Mouse (Mus musculus) kidney, adult 8-10 months (tissue): ENCODE measurements around the gene Gas7.

Source experiments
- DNase-seq, 2 experiments: peaks; one replicate each; pipeline ENCODE4 v3.0.0; 2022

Gene Gas7

DNA sequence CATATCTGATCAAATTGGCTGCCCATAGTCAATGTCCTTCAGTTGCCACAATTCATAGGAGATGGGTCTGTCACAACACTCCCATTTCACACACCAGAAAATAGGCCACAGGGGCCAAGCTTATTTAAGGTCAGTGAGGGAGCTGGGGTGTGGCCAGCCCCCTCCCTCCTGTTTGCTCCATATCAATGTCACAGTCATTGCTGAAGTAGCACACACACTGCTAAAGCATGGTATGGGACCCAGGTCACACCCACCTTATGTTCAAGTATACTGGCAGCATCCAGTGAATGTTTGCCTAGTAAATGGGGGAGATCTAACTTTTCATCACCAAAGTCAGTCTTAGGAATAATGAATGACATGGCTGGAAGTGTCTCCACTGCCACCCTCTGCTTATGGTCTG, 273.5 kb downstream of the Gas7 start:
- no peak for DNase-seq

DNA sequence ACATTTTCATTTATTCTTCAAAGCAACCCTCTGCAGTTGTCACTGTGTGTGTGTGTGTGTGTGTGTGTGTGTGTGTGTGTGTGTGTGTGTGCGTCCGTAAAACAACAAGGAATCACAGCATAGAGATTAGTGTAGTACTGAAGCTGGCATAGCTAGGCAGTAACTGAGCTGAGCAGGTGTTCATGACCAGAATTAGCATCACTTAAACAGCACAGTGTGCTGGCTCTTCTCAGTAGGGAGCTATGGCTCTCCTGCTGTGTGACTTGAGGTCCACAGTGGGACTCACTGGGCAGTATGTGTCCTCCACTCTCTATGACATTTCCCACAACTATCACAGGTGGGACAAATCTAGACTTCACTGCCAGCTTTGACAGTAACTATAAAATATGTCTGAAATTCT, 275.8 kb downstream of the Gas7 start:
- no peak for DNase-seq

DNA sequence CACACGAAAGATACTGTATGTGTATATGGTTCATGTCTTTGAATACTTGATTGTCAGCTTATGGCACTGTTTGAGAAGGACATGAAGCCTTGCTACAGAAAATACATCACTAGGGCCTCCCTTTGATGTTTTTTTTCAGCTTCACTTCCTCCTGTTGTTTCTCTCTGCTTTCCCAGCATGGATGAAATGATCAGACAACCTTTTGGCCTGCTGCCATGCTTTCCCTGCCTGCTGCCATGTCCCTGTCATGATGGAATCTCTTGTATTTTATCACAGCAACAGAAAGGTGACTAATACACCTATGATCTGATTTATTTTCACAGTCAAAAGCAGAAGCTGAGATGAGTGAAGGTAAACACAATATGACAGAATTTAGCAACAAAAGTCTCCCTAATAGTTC, 278.5 kb downstream of the Gas7 start:
- DNase-seq: no peak

DNA sequence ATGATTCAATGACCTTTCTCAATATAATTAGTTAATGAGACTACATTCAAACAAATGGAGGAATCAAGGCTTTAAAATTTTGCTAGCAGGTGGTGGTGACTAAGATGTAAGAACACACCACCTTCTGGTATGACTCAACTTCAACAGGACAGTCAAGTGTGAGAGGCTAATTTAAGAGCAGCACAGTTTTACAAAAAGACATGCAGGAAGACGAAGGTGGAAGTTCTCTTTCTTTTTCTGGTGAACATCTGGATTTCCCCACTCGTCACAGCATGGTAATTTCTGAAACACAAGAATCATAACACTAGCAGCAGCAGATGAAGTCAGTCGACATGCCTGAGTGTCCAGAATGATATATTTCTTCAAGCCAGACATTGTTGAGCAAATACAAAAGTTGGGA, 279.4 kb downstream of the Gas7 start:
- no peak for DNase-seq

DNA sequence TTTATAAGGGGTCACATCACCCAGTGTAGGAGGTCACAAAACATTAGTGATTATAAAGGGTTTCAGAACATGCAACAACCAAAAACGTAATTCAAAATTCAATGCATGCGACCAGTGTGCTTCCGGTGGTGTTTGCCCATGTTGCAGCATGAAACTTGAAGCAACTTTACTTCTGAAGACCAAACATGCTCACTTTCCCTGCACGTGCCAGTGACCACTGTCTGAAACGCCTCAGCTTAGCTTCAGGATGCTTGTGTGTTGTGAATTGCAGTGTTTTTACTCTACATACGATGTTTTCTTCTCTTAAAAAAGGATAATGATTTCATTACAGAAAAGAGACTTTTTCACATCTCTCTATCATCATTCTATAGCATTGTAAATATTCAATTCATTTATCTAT, 283.1 kb downstream of the Gas7 start:
- DNase-seq: no peak
